Mouse (Mus musculus) gastrocnemius, postnatal 25 days (tissue): ENCODE data around the gene Kpna3. TPM values are rescaled to one million over a fixed set of nuclear protein-coding genes. Genes with fewer than 3 reads are reported as not detected.
"Not testable (repeated sequence)": the region's sequence is repeated elsewhere in the genome, so short reads cannot be mapped to it uniquely, and the experiment has no call there.

Experiments used
- DNase-seq: peaks from one replicate; pipeline ENCODE4 v3.0.0; 2022
- long read RNA-seq, 2 experiments: library from polyadenylated mRNA; stranded (forward); transcript quantifications; one replicate each; pipeline ENCODE4 v2.0.0; 2021
- total RNA-seq, 2 experiments: library from RNA; stranded (reverse); gene quantifications; 1 replicate in 1 of 2; 2 replicates in 1 of 2; pipeline ENCODE4 v1.2.3; 2021

Gene Kpna3
- total RNA-seq, result 10 to 100 TPM; 89.3 to 89.8 TPM
- long read RNA-seq, experiment 1, full-length matches to known transcripts, result 30 of 36 reads
- long read RNA-seq, experiment 1, partial matches to known transcripts, result 1 of 36 reads
- long read RNA-seq, experiment 1, other reads (novel, unspliced or antisense), result 5 of 36 reads
- long read RNA-seq, experiment 2, full-length matches to known transcripts, result 57 of 80 reads
- long read RNA-seq, experiment 2, partial matches to known transcripts, result 7 of 80 reads
- long read RNA-seq, experiment 2, other reads (novel, unspliced or antisense), result 16 of 80 reads

DNA sequence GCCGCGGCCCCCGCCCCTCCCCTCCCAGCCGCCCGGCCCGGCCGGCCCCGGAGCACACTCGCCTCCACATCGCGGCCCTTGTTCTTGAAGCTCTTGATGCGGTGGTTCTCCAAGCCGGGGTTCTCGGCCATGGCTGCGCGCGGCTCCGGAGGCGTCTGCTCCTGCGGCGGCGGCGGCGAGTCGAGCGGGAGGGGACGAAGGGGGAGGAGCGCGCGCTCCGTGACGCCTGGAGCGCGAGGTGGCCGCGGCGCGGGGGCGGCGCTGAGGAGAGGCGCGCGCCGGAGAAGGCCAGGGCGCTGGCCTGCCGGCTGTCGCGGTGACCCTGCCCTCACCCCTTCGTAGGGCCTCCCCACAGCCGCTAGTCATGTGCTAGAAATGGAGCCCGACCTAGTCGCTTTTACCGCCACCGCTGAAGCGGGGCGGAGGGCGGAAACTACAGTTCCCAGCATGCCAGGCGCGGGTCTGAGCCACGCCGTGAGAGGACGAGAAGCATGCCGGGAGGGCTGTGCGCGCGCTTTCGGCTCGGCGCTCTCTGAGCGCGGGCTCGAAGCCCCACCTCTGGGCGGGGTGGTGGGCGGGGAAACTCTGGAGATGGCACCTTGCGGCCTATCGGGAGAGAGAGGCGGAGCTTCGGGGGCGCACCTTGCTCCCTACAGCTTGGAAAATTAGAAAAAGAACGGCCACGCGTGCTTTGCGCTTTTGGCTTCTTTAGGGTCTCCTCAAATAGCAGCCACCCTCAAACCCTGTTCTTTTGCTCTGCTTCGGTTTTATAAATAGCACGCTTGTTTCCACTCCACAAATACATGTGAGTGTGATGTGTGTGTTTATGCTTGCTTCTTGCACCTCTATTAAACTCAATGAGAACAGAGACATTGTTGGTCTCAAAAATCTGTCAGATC is at the start of gene Kpna3:
Gene Kpna3, minus strand, starts transcription at position 214 of the 899 bp plus-strand sequence.
- DNase-seq, result peak; percentile 99

- no peak for DNase-seq
These were observed 20.7 kb upstream of the Kpna3 start for GRCm38 (mm10) chr14:61460365-61460764.

GRCm38 (mm10) chr14:61457468-61457867 is 17.8 kb upstream of the Kpna3 start:
- no peak for DNase-seq

GRCm38 (mm10) chr14:61455571-61455970 is 15.9 kb upstream of the Kpna3 start:
- DNase-seq, result no peak

GRCm38 (mm10) chr14:61453032-61453431 is 13.4 kb upstream of the Kpna3 start:
- no peak for DNase-seq

- DNase-seq, result no peak
These were observed 12.8 kb upstream of the Kpna3 start for GRCm38 (mm10) chr14:61452481-61452880.

DNA sequence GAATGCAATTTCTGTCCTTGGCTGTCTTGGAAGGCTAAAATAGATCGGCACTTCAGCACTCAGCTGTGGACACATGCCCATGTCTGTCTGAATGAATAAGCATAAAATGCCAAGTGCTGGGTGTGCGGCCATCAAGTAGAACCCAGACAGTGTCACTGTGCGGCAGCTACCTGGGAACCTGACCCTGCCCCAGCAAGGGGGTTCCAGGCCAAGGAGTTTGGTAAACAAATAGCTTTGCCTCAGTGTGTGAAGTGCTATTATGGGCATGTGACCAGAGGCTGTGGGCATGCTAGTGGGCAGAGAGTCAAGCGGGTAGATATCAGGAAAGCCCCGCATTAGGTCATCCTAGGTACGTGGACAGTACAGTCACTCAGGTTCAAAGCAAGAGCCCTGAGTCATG is 8.1 kb upstream of the Kpna3 start:
- peak; percentile 18 for DNase-seq

- no peak for DNase-seq
These were observed 473 bp downstream of the Kpna3 start for GRCm38 (mm10) chr14:61439141-61439660.

DNA sequence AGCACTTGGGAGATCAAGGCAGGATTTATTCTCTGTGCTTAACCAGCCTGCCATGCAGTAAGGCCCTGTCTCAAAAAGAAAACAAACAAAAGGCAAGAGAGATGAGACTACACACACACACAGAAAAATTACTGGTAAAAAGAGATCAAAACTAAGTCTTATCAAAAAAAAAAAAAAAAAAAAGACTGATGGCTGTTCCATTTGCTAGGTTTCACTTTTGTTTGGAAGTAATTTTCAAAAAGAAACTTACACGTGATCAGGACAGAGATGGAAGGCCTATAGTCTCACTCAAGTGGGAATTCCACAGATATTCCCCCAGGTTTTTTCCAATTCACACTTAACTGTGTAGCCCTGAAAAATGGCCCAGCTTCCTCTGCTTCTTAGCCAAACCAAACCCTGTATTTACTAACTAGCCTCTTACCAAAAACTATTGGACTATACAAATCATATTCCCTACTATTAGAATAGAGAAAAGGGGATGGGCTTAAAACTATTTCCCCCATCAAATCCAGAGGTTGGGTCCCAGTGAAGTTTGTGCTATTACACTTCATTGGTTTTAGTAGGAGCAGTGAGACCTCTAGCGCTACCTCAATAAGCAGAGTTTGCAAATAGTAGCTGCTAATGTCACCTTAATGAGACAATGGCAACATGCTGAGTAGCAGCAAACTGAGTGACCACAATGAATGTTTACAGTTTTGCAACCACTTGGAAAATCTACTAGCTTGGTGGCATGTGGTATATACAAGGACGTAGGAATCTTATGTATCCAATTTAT is 1.3 kb downstream of the Kpna3 start:
- DNase-seq, result no peak

DNA sequence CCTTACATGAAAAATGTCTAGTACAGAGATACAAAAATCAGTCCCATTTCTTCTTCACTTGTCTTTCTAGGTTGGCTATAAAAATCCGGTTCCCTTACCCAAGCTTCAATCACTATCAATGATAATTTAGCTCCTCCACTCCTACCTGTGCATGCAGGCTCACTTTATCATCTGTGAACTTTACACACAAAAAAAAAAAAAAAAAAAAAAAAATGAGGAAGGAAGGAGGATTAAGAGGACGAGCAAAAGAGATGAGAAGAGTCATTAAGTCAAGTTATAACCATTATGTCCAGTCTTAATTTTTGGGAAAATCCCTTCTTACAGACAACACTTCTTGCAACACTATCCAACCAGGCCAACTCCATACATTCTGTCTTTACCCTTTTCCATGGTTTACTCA is 2.8 kb downstream of the Kpna3 start:
- no peak for DNase-seq

- no peak for DNase-seq
These were observed 11.4 kb downstream of the Kpna3 start for GRCm38 (mm10) chr14:61428126-61428787.

DNA sequence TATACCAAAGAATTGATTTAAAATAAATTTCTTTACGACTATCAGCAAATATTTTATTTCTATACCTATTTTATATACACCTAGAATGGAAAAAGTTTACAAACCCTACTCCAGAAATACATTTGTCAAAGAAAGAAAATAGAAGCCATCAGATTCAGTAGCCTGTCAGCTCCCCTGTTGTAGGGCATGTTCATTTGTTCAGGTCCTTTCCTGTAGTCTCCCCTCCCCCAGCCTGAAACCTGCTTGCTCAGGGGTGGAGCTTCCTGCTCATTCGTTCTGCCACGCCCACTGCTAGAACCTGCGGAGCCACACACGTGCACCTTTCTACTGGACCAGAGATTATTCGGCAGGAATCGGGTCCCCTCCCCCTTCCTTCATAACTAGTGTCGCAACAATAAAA is 12.6 kb downstream of the Kpna3 start:
- not testable (repeated sequence) for DNase-seq

- DNase-seq, result no peak
These were observed 14.5 kb downstream of the Kpna3 start for GRCm38 (mm10) chr14:61425080-61425665.

GRCm38 (mm10) chr14:61415719-61416118 is 24.0 kb downstream of the Kpna3 start:
- DNase-seq, result no peak

DNA sequence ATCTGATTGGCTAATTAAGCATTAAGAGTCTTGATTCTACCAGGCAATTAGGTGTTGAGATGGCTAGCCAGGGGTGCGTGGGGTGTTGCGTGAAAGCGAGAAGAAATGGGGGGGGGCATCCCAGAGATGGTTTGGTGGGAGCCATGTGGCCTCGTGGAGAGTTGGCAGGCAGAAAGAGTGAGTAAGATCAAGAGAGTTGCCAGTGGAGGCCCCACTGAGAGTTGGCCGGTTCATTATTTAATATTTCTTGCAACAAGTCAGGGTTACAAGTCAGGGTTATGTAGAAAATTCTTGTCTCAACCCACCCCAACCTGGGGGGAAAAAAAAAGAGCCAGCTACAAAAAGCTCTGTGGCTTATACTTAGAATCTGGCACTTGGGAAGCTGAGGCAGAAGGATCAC is 24.4 kb downstream of the Kpna3 start:
- DNase-seq, result no peak

GRCm38 (mm10) chr14:61414808-61415207 is 24.9 kb downstream of the Kpna3 start:
- no peak for DNase-seq

GRCm38 (mm10) chr14:61414199-61414598 is 25.5 kb downstream of the Kpna3 start:
- DNase-seq, result no peak

GRCm38 (mm10) chr14:61413686-61414085 is 26.0 kb downstream of the Kpna3 start:
- no peak for DNase-seq

DNA sequence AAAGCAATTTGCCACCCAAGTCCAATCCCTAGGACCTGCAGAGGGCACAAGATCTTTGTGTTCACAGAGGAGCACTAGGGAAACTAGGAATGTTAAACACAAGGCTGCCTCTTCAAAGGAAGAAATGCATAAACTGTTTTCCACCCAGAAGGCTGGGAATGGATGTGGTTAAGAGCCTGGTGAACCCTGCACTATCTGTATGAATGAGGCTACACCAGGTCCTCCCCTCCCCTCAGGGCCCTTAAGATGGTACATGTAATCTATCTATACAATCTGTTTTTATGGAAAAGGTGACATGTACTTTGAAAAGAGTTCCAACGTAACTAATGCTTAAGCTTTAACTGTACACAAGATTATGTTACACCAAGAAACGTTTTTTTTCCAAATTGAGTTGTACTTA is 29.7 kb downstream of the Kpna3 start:
- no peak for DNase-seq

GRCm38 (mm10) chr14:61407055-61407454 is 32.6 kb downstream of the Kpna3 start:
- DNase-seq, result no peak

GRCm38 (mm10) chr14:61405761-61406160 is 33.9 kb downstream of the Kpna3 start:
- DNase-seq, result no peak
